Mouse (Mus musculus) hindlimb bud, embryonic 11.5 days (tissue): ENCODE results near the gene Tut7.
"Not testable (repeated sequence)": the region's sequence is repeated elsewhere in the genome, so short reads cannot be mapped to it uniquely, and the experiment has no call there.

ENCODE experiments used
- DNase-seq: peaks from one replicate; pipeline ENCODE4 v3.0.0-alpha.2; 2012; ENCODE audit warnings: low read depth, low spot score; ENCODE audit errors: extremely low spot score

Tut7 gene

GRCm38 (mm10) chr13:59834786-59835452, 12.0 kb upstream of the Tut7 start:
- no peak for DNase-seq

DNA sequence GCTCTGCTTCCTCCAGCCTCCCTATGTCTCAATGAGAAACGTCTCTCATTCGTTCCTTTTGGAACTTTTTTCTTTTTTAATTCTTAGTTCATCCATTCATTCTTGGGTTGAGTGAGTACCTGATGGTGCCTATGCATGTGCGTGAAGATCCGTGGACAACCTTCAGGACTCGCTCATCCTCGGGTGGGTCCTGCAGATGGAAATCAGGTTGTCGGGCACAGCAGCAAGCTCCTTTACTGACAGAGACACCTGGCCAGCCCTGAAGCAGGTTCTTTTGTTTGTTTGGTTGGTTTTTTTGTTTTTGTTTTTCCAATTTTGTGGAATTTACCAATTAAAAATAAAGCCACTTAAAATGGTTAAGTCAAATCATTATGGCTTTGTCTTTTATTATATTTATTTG, 9.9 kb upstream of the Tut7 start:
- no peak for DNase-seq

- no peak for DNase-seq
Measured at GRCm38 (mm10) chr13:59832454-59832853, 9.5 kb upstream of the Tut7 start.

GRCm38 (mm10) chr13:59825966-59826365, 3.0 kb upstream of the Tut7 start:
- DNase-seq: no peak

GRCm38 (mm10) chr13:59820836-59821235, 2.1 kb downstream of the Tut7 start:
- DNase-seq: no peak

DNA sequence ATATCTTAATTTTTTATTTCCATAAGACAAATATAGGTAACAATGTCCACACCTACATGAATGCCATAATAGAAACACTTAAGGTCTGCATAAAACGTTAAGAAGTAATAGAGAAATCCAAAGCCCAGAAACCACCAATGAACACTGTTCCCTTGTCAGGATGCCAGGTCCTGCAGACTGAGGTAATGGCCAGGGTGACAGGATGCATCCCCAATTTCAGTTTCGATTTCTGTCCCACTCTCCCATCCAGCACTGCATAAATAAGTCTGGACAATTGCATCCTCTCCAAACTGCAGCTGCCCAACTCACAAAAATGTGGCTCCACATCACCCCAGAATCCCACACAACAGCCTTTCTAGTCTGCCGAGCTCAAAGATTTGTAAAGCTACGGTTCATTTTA, 2.8 kb downstream of the Tut7 start:
- no peak for DNase-seq

DNA sequence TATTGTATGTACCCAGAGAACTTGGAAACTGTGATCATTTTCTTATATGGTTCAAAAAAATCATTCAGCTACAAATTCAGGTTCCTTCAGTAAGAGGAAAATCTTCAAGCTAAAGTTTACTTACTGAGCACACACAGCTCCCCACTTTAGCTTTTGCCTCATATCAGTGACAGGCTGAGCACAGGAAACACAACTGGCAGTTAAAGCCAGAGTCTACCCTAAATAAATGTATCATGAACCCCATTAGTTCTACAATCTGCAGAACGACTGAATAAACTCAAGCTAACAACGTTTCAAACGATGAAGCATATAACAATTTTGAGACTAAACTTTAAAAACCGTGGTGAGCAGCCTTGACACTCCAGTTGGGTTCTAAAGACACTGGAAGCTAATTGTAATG, 5.6 kb downstream of the Tut7 start:
- DNase-seq: no peak

- DNase-seq: no peak
Measured at GRCm38 (mm10) chr13:59814109-59814591, 8.8 kb downstream of the Tut7 start.

GRCm38 (mm10) chr13:59811581-59811980, 11.4 kb downstream of the Tut7 start:
- DNase-seq: no peak

GRCm38 (mm10) chr13:59801000-59801399, 21.9 kb downstream of the Tut7 start:
- DNase-seq: no peak

DNA sequence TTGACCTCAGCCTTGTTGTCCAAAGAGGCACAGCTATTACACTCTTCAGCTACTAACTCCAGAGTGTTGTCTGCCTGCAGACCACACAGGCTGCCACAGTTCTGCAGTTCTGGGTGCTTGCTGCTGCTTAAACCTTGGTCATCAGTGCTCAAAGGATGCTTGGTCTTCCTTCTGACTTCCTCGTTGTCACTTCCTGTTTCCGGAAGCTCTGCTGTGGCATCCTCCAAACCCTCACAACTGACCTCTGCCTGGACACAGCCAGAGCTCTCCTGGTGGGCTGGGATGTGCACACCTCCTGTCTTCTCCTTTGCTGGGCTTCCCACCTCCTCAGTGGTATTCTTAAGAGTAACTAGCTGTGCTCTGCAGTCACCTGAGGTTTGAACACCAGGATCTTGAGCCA, 22.9 kb downstream of the Tut7 start:
- DNase-seq: no peak

DNA sequence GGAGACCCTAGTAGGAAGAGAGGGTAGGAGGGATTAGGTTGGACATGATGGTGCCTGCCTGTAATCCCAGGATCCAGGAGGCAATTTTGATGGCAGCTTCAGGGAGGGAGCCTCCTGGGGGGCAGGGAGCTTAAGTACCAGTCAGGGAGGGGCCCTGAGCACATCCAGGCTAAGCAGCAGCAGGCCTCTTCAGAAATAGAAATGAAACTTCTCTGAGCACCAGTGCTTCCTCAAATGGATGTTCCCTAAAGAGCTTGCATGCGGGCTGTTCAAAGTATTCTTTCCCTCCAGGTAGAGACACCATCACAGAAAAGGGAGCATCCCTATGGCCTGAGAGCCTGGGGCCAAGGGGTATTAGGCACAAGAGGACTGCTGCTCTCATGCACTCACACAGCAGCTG, 24.6 kb downstream of the Tut7 start:
- DNase-seq: no peak

- DNase-seq: no peak
Measured at GRCm38 (mm10) chr13:59796466-59796848, 26.5 kb downstream of the Tut7 start.

DNA sequence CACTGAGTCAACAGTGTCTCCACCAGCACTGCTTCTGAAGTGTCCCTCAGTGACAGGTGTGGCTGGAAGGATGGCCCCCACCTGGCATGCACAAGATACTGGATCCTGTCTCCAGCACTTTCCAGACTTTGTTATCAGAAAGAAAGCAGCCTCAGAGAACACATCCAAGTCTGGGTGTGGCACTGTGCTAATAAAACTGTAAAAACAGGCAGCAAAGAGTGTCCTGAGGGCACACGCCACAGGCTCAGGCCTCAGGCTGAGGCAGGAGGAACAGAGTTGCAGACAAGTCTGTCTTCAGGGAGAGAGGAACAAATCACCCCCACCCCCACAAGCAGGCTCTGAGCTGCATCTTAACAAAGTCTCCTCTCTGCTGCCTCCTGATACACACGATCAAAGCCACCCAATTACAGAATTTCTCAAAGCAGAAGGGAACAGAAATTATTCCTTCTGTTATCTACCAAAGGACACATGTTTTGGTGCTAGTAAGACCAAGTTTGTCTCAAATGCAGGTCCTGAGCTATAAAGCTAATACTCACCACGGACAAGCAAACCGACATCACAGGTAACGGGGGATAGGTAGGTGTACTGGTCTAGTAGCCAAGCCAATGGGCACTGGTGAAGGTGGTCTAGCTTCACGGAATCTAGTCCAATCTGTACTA, 27.0 kb downstream of the Tut7 start:
- DNase-seq: no peak

DNA sequence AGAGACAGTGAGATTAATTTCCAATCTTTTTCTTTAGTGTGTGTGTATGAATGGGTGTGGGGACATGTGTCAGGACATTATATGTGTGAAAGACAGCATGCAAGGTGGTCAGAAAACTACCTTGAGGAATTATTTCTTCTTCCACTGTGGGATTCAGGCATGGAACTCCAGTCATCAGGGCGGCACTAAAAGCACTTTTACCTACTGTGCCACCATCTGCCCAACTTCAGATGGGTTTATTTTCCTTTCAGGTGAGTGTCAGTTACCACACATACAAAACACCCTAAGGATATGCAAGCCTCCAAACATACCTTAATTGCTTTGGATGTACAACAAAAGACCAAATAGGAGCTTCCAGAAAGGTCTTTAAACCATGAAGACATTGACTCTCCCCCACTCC, 28.2 kb downstream of the Tut7 start:
- DNase-seq: no peak

GRCm38 (mm10) chr13:59782145-59782544, 40.8 kb downstream of the Tut7 start, which contains the start of gene Gm49354:
TSS of gene Gm49354 (minus strand) at chr13:59782245.
- DNase-seq: no peak

- DNase-seq: not testable (repeated sequence)
Measured at GRCm38 (mm10) chr13:59779744-59780264, 43.1 kb downstream of the Tut7 start.

- DNase-seq: no peak
Measured at GRCm38 (mm10) chr13:59779213-59779612, 43.7 kb downstream of the Tut7 start.

DNA sequence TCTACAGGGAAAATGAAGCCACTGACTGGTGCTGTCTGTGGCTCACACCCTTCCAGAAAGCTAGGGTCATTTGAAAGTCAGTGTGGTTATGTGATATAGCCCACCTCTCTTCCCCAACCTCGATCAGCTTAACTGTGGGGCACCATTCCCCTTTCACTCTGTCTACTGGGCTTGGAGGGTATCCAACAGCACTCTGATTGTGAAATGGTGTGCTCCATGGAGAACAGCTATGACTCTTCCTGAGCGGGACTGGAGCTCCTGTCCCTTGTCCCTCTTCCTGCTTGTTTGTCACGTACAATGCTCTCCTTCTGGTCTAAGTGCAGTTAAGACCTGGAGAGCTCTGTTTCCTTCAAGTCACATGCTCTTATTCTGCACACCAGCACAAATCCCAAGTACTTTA, 47.8 kb downstream of the Tut7 start:
- DNase-seq: no peak

GRCm38 (mm10) chr13:59771257-59771656, 51.7 kb downstream of the Tut7 start:
- no peak for DNase-seq

GRCm38 (mm10) chr13:59770847-59771246, 52.1 kb downstream of the Tut7 start:
- DNase-seq: no peak

DNA sequence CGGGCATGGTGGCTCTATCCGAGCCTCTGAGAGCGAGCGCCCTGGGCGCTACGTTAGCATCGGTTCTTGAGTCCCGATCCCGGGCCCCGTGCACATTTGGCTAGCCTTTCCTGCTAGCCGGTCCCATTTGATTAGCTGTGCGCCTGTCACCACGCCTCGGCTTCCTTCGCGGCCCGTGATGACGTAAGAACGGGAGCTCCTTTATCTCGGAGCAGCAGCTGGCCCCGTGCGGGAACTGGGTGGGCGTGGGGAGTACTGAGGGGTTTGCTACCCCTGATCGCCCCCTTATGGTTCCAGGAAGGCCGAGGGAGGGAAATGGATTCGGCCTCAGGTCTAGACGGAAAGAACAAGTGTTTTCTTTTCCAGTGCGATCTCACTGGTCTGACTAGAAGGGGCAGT, 52.8 kb downstream of the Tut7 start:
- peak; percentile 63 for DNase-seq
